Mouse (Mus musculus): ENCODE measurements at regions not wholly inside any gene's neighbourhood (a gene's known extent, or its start where the extent isn't known, plus 50 kb on each side); places are given as distances from the start of the nearest gene placed in this dataset.
"Not testable (repeated sequence)": the region's sequence is repeated elsewhere in the genome, so short reads cannot be mapped to it uniquely, and the experiment has no call there.

DNA sequence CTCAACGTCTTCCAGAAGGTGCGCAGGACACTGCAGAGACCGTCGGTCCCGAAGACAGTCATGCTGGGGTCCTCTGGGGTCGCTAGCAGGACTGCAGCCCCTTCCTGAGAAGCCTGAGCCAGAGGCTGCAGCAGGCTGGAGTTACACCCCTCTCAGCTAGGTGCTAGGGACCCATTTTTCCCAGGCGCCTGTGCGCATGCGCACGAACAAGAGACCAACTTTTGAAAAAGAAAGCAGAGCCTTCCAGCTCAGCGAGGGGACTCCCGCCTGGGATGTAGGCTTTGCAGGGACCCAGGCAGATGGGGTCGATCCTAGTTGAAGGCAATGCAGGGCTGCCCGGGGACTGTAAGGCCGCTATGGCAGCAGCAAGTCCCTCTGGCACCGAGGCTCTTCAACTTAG, 104.7 kb upstream of the Atg7 start:
- H3K27ac ChIP-seq (ENCODE audit: insufficient read depth, low read depth, low read length); H3K4me3 ChIP-seq (ENCODE audit: insufficient read depth, low read depth, low read length); H3K36me3 ChIP-seq (ENCODE audit: control insufficient read depth, insufficient read depth, low read length); H3K27me3 ChIP-seq (replicated peaks; ENCODE audit: control insufficient read depth, insufficient read depth, low read length); DNase-seq; H3K4me1 ChIP-seq (ENCODE audit: control insufficient read depth, insufficient read depth, low read length): not testable (repeated sequence)
- 24% methylated on average over 6 of the region's 16 CpGs for WGBS

DNA sequence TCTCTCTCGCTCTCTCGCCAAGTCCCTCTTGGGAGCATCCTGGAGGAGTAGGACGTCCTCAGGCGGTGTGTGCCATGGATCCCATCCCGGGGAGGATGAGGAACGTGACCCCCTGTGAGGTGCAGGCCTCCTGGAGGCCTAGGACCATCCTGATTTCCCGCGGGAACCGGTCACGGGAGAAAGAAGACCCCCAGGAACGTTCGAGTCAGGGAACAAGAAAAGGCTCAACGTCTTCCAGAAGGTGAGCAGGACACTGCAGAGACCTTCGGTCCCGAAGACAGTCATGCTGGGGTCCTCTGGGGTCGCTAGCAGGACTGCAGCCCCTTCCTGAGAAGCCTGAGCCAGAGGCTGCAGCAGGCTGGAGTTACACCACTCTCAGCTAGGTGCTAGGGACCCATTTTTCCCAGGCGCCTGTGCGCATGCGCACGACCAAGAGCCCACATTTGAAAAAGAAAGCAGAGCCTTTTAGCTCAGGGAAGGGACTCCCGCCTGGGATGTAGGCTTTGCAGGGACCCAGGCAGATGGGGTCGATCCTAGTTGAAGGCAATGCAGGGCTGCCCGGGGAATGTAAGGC, 92.7 kb upstream of the Atg7 start:
- 29% methylated on average over 23 of the region's 23 CpGs for WGBS
- not testable (repeated sequence) for H3K27ac ChIP-seq (ENCODE audit: insufficient read depth, low read depth, low read length)

DNA sequence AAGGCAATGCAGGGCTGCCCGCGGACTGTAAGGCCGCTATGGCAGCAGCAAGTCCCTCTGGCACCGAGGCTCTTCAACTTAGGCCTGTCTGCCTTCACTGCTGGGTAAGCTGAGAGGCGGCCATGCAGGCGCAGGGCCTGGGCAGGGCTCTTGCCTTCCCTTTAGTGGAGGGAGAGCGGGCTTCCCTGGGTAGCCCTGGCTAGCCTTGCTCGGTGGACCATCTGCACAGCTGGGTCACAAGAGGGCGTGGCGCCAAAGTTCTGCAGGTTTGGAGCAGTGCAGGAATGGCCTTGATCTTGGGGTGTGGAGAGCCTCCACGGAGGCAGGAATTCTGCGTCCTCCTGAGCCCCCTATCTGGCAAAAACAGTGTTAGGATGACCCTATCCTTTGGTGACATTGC, 89.8 kb upstream of the Atg7 start:
- not testable (repeated sequence) for DNase-seq; H3K4me3 ChIP-seq (ENCODE audit: insufficient read depth, low read depth, low read length); H3K27ac ChIP-seq (ENCODE audit: insufficient read depth, low read depth, low read length); H3K36me3 ChIP-seq (ENCODE audit: control insufficient read depth, insufficient read depth, low read length); H3K4me1 ChIP-seq (ENCODE audit: control insufficient read depth, insufficient read depth, low read length); H3K27me3 ChIP-seq (replicated peaks; ENCODE audit: control insufficient read depth, insufficient read depth, low read length)
- WGBS = no CpG with 5 or more reads among the region's 12 CpGs

More for the DNA sequence above, 92.7 kb upstream of the Atg7 start:
- H3K36me3 ChIP-seq (ENCODE audit: control insufficient read depth, insufficient read depth, low read length); H3K4me1 ChIP-seq (ENCODE audit: control insufficient read depth, insufficient read depth, low read length); H3K27me3 ChIP-seq (replicated peaks; ENCODE audit: control insufficient read depth, insufficient read depth, low read length); H3K4me3 ChIP-seq (ENCODE audit: insufficient read depth, low read depth, low read length): not testable (repeated sequence)
- peak; percentile 8 for DNase-seq

DNA sequence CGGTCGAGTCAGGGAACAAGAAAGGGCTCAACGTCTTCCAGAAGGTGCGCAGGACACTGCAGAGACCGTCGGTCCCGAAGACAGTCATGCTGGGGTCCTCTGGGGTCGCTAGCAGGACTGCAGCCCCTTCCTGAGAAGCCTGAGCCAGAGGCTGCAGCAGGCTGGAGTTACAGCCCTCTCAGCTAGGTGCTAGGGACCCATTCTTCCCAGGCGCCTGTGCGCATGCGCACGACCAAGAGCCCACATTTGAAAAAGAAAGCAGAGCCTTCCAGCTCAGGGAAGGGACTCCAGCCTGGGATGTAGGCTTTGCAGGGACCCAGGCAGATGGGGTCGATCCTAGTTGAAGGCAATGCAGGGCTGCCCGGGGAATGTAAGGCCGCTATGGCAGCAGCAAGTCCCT, 87.7 kb upstream of the Atg7 start:
- H3K36me3 ChIP-seq (ENCODE audit: control insufficient read depth, insufficient read depth, low read length); H3K4me1 ChIP-seq (ENCODE audit: control insufficient read depth, insufficient read depth, low read length); DNase-seq; H3K27me3 ChIP-seq (replicated peaks; ENCODE audit: control insufficient read depth, insufficient read depth, low read length); H3K4me3 ChIP-seq (ENCODE audit: insufficient read depth, low read depth, low read length); H3K27ac ChIP-seq (ENCODE audit: insufficient read depth, low read depth, low read length): not testable (repeated sequence)
- WGBS = 12% methylated on average over 5 of the region's 15 CpGs

DNA sequence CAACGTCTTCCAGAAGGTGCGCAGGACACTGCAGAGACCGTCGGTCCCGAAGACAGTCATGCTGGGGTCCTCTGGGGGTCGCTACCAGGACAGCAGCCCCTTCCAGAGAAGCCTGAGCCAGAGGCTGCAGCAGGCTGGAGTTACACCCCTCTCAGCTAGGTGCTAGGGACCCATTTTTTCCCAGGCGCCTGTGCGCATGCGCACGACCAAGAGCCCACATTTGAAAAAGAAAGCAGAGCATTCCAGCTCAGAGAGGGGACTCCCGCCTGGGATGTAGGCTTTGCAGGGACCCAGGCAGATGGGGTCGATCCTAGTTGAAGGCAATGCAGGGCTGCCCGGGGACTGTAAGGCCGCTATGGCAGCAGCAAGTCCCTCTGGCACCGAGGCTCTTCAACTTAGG, 65.6 kb upstream of the Atg7 start:
- H3K27me3 ChIP-seq (replicated peaks; ENCODE audit: control insufficient read depth, insufficient read depth, low read length); H3K36me3 ChIP-seq (ENCODE audit: control insufficient read depth, insufficient read depth, low read length); H3K4me3 ChIP-seq (ENCODE audit: insufficient read depth, low read depth, low read length); H3K4me1 ChIP-seq (ENCODE audit: control insufficient read depth, insufficient read depth, low read length); H3K27ac ChIP-seq (ENCODE audit: insufficient read depth, low read depth, low read length): not testable (repeated sequence)
- peak; percentile 23 for DNase-seq
- 17% methylated on average over 7 of the region's 15 CpGs for WGBS
